Mouse (Mus musculus) spleen, adult 2 months (tissue): ENCODE results near the gene Yes1.
A peak's percentile ranks its signal among the peaks of the same experiment; 100 is the strongest.

Experiments
- CTCF ChIP-seq: fragments of 200-500 bp; IDR thresholded peaks from 2 replicates; pipeline ENCODE4 v1.5.1; 2011; ENCODE audit warnings: mild to moderate bottlenecking, inconsistent platforms; ENCODE audit not compliant: insufficient read depth, insufficient read length, insufficient replicate concordance; ENCODE audit errors: extremely low read depth
- POLR2A ChIP-seq: fragments of 200-500 bp; IDR thresholded peaks from 2 replicates; pipeline ENCODE4 v1.6.1; 2011; ENCODE audit warnings: low read depth, low read length, inconsistent platforms

DNA sequence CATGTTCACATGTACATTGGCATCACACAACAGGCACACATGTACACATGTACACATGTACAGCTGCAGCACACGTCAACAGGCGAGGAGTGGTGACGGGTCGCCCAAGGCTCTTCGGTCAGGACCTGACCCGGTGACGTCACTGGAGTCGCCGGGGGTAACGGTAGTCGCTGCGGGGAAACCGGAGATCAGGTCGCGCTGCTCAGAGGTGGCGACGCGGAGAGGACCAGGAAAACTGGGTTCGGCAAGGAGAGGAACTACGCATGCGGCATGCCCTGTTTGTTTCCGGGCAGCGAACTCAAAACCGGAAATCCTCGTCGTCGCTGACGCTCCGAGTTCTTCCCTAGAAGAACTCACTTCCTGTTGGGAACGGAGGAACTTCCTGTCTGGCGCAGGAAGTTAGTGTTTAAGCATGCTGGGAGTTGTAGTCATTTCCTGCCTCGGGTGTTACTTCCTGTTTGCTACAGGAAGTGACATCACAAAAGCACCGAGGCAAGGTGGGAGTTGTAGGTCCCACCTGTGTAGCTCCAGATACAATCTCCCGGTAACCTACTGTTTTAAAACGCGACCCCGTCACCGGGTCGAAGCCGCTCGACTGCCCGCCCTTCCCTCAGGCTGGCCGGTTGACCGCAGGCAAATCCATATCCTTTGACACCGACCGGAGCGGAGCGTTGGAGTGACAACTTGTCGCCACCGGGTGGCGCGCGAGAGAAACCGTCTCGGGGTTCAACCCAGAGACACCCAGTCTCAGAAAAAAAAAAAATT is 102.9 kb downstream of the Yes1 start:
- TF ChIP-seq CTCF (peak; percentile 79), POLR2A (peak; percentile 57)
